Mouse (Mus musculus) limb, embryonic 13.5 days (tissue): Measurements from ENCODE around the gene Adamtsl4. TPM values are rescaled to one million over a fixed set of nuclear protein-coding genes. Genes with fewer than 3 reads are reported as not detected.
"Not testable (repeated sequence)": the region's sequence is repeated elsewhere in the genome, so short reads cannot be mapped to it uniquely, and the experiment has no call there.

Experiments
- ATAC-seq: fragments of 200-750 bp; cut with Nextera tagmentation; 2 replicates; pipeline ENCODE4 v1.8.0; 2017; ENCODE audit warnings: low read depth, moderate number of reproducible peaks, moderate TSS enrichment; ENCODE audit not compliant: low FRiP score
- H3K27ac ChIP-seq: fragments of 300-500 bp; sonication (generic); 2 replicates; pipeline ENCODE4 v1.5.1; 2015; ENCODE audit warnings: inconsistent platforms, mild to moderate bottlenecking, moderate library complexity
- H3K27me3 ChIP-seq: fragments of 300-500 bp; sonication (generic); 2 replicates; pipeline ENCODE4 v1.6.1; 2015; ENCODE audit warnings: mild to moderate bottlenecking, inconsistent platforms
- H3K36me3 ChIP-seq: fragments of 300-500 bp; sonication (generic); 2 replicates; pipeline ENCODE4 v1.6.1; 2015; ENCODE audit warnings: inconsistent platforms, mild to moderate bottlenecking, moderate library complexity
- H3K4me1 ChIP-seq: fragments of 300-500 bp; sonication (generic); 2 replicates; pipeline ENCODE4 v1.6.1; 2015; ENCODE audit warnings: inconsistent platforms
- H3K4me2 ChIP-seq: fragments of 300-500 bp; sonication (generic); replicated peaks from 2 replicates; pipeline ENCODE4 v1.6.1; 2015; ENCODE audit warnings: inconsistent platforms, mild to moderate bottlenecking, moderate library complexity
- H3K4me3 ChIP-seq: fragments of 300-500 bp; sonication (generic); 2 replicates; pipeline ENCODE4 v1.5.1; 2015; ENCODE audit warnings: moderate library complexity, mild to moderate bottlenecking, inconsistent platforms
- H3K9ac ChIP-seq: fragments of 300-500 bp; sonication (generic); 2 replicates; pipeline ENCODE4 v1.6.1; 2015; ENCODE audit warnings: mild to moderate bottlenecking, inconsistent platforms
- H3K9me3 ChIP-seq: fragments of 300-500 bp; sonication (generic); 2 replicates; pipeline ENCODE4 v1.6.1; 2016; ENCODE audit warnings: inconsistent platforms
- WGBS: fragments of 180-500 bp; shearing (Covaris S2); methylation state at CpG from one replicate; pipeline ENCODE4 v1.1.7; 2015; 5-methylcytosine and 5-hydroxymethylcytosine counted together
- polyA plus RNA-seq: library from polyadenylated mRNA; unstranded; fragments of >200 nt; fragmentation: Nextera tagmentation; extraction: Ambion mirVana; gene quantifications from 2 replicates; pipeline ENCODE4 v1.2.1, GENCODE M21; 2015

The Adamtsl4 gene
- polyA plus RNA-seq, 1 experiment from 2014 or later, result 2.7 TPM

- no peak for ATAC-seq
- H3K36me3 ChIP-seq, result peaks cover 39% of the 10 kb centered on the region
Measured at GRCm38 (mm10) chr3:95672861-95673706, 14.6 kb downstream of the Adamtsl4 start.

DNA sequence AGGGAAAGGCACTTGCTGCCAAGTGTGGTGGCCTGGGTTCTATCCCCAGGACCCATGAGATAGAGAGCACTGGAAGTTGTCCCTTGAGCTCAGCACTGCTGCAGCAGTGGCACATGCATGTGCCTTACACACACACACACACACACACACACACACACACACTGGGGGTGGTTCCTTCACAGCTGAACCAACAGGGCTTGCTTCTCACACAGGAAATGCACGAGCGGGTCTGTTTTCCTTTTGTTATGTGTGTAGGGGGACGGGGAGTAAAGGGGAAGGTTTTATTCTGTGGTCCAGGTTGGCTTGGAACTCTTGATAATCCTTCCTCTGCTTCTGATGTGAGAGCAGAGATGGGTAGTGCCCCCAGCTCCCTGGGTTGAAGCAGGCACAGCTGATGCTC lies 15.3 kb downstream of the Adamtsl4 start:
- Histone ChIP-seq H3K4me2 (peak overlapping the region; percentile 60), H3K4me1 (peaks cover 64% of the 10 kb centered on the region), H3K36me3 (peaks cover 35% of the 10 kb centered on the region), H3K9ac (0 out of 2 replicates have a peak overlapping the region, but pooled peaks have one; percentile 55), H3K4me3 (no peak overlapping the region), H3K9me3 (no peaks in the 10 kb centered on the region), H3K27me3 (no peaks in the 10 kb centered on the region), H3K27ac (peak overlapping the region; percentile 97)
- ATAC-seq, result no peak
- 39% methylated on average over 3 of the region's 3 CpGs for WGBS

More at GRCm38 (mm10) chr3:95672861-95673706, 14.6 kb downstream of the Adamtsl4 start:
- H3K27me3 ChIP-seq, result no peaks in the 10 kb centered on the region
- H3K4me3 ChIP-seq, result peak overlapping the region; percentile 23; the same call in 1 of the 2 replicates
- H3K9ac ChIP-seq, result peak overlapping the region; percentile 55; the same call in 1 of the 2 replicates
- peaks cover 58% of the 10 kb centered on the region for H3K4me1 ChIP-seq
- no peaks in the 10 kb centered on the region for H3K9me3 ChIP-seq
- H3K27ac ChIP-seq, result peak overlapping the region; percentile 97
- peak overlapping the region; percentile 60 for H3K4me2 ChIP-seq
- WGBS, result 19% methylated on average over 10 of the region's 10 CpGs

DNA sequence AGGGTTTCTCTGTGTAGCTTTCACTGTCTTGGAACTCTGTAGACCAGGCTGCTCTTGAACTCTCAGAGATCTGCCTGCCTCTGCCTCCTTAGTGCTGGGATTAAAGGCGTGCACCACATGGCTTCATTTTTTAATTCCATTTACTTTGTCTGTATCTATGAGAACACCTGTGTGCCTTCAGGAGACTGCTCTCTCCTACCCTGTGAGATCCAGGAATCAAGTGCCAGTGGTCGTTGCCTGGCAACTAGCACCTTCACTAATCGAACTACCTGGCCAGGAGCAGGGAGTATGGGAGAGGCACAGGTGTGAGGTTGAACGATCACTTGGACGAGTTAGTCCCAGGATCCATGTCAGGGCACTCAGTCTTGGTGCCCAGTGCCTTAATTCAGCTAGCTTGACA lies 16.5 kb downstream of the Adamtsl4 start:
- ATAC-seq, result no peak
- WGBS, result 85% methylated on average over 5 of the region's 5 CpGs
- Histone ChIP-seq H3K27me3 (no peaks in the 10 kb centered on the region), H3K9me3 (no peaks in the 10 kb centered on the region), H3K9ac (no peak overlapping the region), H3K4me2 (no peak overlapping the region), H3K27ac (no peak overlapping the region), H3K4me3 (no peak overlapping the region), H3K36me3 (peaks cover 27% of the 10 kb centered on the region), H3K4me1 (peaks cover 71% of the 10 kb centered on the region)

GRCm38 (mm10) chr3:95670419-95670818 lies 17.3 kb downstream of the Adamtsl4 start:
- 95% methylated on average over 3 of the region's 3 CpGs for WGBS
- H3K9ac ChIP-seq, H3K27ac ChIP-seq, H3K4me3 ChIP-seq, H3K4me2 ChIP-seq, ATAC-seq, H3K27me3 ChIP-seq, H3K9me3 ChIP-seq: not testable (repeated sequence)
- H3K4me1 ChIP-seq, result peaks cover 69% of the 10 kb centered on the region
- H3K36me3 ChIP-seq, result peaks cover 32% of the 10 kb centered on the region

DNA sequence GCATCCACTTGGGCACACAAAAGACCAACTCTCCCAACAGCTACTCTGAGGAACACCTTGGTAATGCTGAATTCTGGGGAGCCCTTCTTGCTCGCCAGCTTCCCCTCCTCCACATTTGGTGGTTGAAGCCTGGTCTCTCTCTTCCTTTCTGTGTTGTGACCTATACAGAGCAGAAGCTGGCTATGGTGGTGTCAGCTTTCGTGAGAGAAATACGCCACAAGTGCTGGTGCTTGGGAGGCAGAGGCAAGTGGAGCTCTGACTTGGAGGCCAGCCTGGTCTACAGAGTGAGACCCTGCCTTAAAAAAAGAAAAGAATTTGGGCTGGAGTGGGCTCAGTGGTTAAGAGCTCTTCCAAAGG lies 18.4 kb downstream of the Adamtsl4 start:
- Histone ChIP-seq H3K9ac (no peak overlapping the region), H3K4me3 (no peak overlapping the region), H3K27ac (no peak overlapping the region), H3K4me2 (no peak overlapping the region), H3K36me3 (peaks cover 43% of the 10 kb centered on the region), H3K4me1 (peaks cover 64% of the 10 kb centered on the region), H3K9me3 (no peaks in the 10 kb centered on the region), H3K27me3 (no peaks in the 10 kb centered on the region)
- 83% methylated on average over 3 of the region's 3 CpGs for WGBS
- ATAC-seq, result no peak

GRCm38 (mm10) chr3:95668589-95669308 lies 19.0 kb downstream of the Adamtsl4 start:
- no peak for ATAC-seq
- Histone ChIP-seq H3K27ac (peak overlapping the region; percentile 66; the same call in 1 of the 2 replicates), H3K36me3 (peaks cover 48% of the 10 kb centered on the region), H3K9me3 (no peaks in the 10 kb centered on the region), H3K27me3 (no peaks in the 10 kb centered on the region), H3K4me2 (no peak overlapping the region), H3K4me3 (no peak overlapping the region), H3K4me1 (peaks cover 63% of the 10 kb centered on the region), H3K9ac (no peak overlapping the region)
- WGBS, result 83% methylated on average over 7 of the region's 7 CpGs

- peaks cover 63% of the 10 kb centered on the region for H3K4me1 ChIP-seq
- WGBS, result 43% methylated on average over 7 of the region's 7 CpGs
- H3K4me3 ChIP-seq, result no peak overlapping the region
- H3K9ac ChIP-seq, result no peak overlapping the region
- peak overlapping the region; percentile 66 for H3K27ac ChIP-seq
- H3K4me2 ChIP-seq, result peak overlapping the region; percentile 17
- H3K9me3 ChIP-seq, result no peaks in the 10 kb centered on the region
- 0 out of 2 replicates have a peak, but pooled peaks have one; percentile 22 for ATAC-seq
- peaks cover 56% of the 10 kb centered on the region for H3K36me3 ChIP-seq
- H3K27me3 ChIP-seq, result no peaks in the 10 kb centered on the region
Measured at GRCm38 (mm10) chr3:95668026-95668425, 19.7 kb downstream of the Adamtsl4 start.

GRCm38 (mm10) chr3:95667521-95667920 lies 20.2 kb downstream of the Adamtsl4 start:
- peak overlapping the region; percentile 17 for H3K4me2 ChIP-seq
- H3K9ac ChIP-seq, result no peak overlapping the region
- no peak for ATAC-seq
- WGBS, result 61% methylated on average over 4 of the region's 4 CpGs
- H3K27me3 ChIP-seq, result no peaks in the 10 kb centered on the region
- peak overlapping the region; percentile 66 for H3K27ac ChIP-seq
- peaks cover 63% of the 10 kb centered on the region for H3K4me1 ChIP-seq
- H3K36me3 ChIP-seq, result peaks cover 61% of the 10 kb centered on the region
- H3K9me3 ChIP-seq, result no peaks in the 10 kb centered on the region
- no peak overlapping the region for H3K4me3 ChIP-seq

DNA sequence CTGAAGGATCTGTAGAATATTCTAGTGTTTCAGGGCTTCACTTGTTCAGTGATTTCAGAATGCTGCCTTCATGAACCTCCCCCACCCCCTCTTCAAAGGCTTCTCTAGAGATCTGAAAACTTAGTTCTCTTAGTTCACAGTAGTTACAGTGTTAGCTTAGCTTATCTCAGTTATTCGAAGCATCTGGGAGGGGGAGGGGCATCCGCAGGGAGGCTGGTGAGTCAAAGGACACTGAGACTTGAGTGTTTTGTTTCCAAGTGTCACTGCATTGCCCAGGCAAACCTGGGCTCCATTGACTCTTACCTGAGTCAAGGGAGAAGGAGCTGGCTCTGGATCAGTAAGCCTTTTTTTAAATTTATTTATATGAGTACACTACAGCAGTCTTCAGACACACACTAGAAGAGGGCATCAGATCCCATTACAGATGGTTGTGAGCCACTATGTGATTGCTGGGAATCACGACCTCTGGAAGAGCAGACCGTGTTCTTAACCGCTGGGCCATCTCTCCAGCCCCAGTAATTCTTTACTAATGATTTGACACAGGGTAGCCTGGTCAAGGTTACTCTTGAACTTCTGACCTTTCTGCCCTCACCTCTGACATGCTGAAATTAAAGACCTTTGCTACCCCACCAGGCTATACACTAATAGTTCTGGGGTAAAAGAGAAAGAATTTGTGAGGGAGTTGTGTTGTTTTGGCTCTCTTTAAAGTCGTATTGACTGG lies 21.4 kb downstream of the Adamtsl4 start:
- no peak for ATAC-seq

GRCm38 (mm10) chr3:95664940-95665352 lies 22.8 kb downstream of the Adamtsl4 start:
- no peak overlapping the region for H3K4me3 ChIP-seq
- no peak overlapping the region for H3K4me2 ChIP-seq
- H3K27ac ChIP-seq, result no peak overlapping the region
- H3K9ac ChIP-seq, result no peak overlapping the region
- ATAC-seq, result no peak
- H3K4me1 ChIP-seq, result peaks cover 75% of the 10 kb centered on the region
- H3K9me3 ChIP-seq, result no peaks in the 10 kb centered on the region
- peaks cover 72% of the 10 kb centered on the region for H3K36me3 ChIP-seq
- no peaks in the 10 kb centered on the region for H3K27me3 ChIP-seq
- 83% methylated on average over 4 of the region's 4 CpGs for WGBS

More for the DNA sequence above, 21.4 kb downstream of the Adamtsl4 start:
- no peaks in the 10 kb centered on the region for H3K27me3 ChIP-seq
- peaks cover 64% of the 10 kb centered on the region for H3K4me1 ChIP-seq
- no peak overlapping the region for H3K27ac ChIP-seq
- H3K9ac ChIP-seq, result no peak overlapping the region
- WGBS, result 47% methylated on average over 6 of the region's 6 CpGs
- H3K4me3 ChIP-seq, result no peak overlapping the region
- no peak overlapping the region for H3K4me2 ChIP-seq
- peaks cover 67% of the 10 kb centered on the region for H3K36me3 ChIP-seq
- no peaks in the 10 kb centered on the region for H3K9me3 ChIP-seq

GRCm38 (mm10) chr3:95663969-95664608 lies 23.6 kb downstream of the Adamtsl4 start:
- H3K9ac ChIP-seq, result no peak overlapping the region
- H3K9me3 ChIP-seq, result no peaks in the 10 kb centered on the region
- H3K4me2 ChIP-seq, result no peak overlapping the region
- no peak overlapping the region for H3K4me3 ChIP-seq
- H3K4me1 ChIP-seq, result peaks cover 75% of the 10 kb centered on the region
- ATAC-seq, result no peak
- H3K27ac ChIP-seq, result no peak overlapping the region
- WGBS, result 94% methylated on average over 3 of the region's 3 CpGs
- H3K36me3 ChIP-seq, result peaks cover 63% of the 10 kb centered on the region
- no peaks in the 10 kb centered on the region for H3K27me3 ChIP-seq
